Comparison of ENCODE assay signal across 27 mouse cellular contexts in the genomic region with DNA sequence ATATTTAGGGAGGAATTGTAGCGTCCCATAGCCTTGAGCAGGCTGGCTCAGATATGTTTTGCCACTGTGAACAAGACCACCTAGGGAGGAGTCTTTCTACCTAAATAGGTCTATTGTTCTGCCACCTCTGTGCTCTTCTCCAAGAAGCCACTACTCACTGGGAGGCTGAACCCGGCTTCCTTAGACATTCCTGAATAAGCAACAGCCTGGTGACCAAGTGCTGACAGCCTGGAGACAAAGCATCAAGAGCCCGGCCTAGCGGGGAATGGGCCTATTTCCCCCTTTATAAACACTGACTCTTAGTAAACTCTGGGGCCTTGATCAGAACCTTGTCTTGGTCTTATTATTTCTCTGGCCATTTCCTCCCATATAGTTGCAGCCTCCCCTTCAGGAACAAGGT. TPM values are rescaled to one million over a fixed set of nuclear protein-coding genes. Genes with fewer than 3 reads are reported as not detected.
"Had no signal": no experiment of that assay in that cellular context is flagged by ENCODE, and none has a peak within 500 bp of the region (broad histone marks: within the 10 kb centered on the region; RNA-seq: fewer than 3 reads in every experiment).

No protein-coding gene starts in this region.

- H3K36me3 ChIP-seq: midbrain, embryonic 10.5 days; midbrain, embryonic 12.5 days; neural tube, embryonic 13.5 days; neural tube, embryonic 15.5 days had no signal

- H3K27me3 ChIP-seq: midbrain, embryonic 12.5 days; neural tube, embryonic 13.5 days; neural tube, embryonic 15.5 days had no signal

- H3K4me3 ChIP-seq: midbrain, embryonic 10.5 days; midbrain, embryonic 12.5 days; myocyte; neural tube, embryonic 13.5 days; neural tube, embryonic 15.5 days had no signal

- H3K27ac ChIP-seq: midbrain, embryonic 10.5 days; midbrain, embryonic 12.5 days; neural tube, embryonic 13.5 days; neural tube, embryonic 15.5 days had no signal

- DNase-seq: lung, embryonic 14.5 days; lung, postnatal 10 days; lung, postnatal 4 days; midbrain, embryonic 14.5 days; retina, postnatal 1 day; right cerebral cortex, adult 18-20 months; right cerebral cortex, postnatal 25 days; right cerebral cortex, postnatal 4 days; spleen, adult 18-20 months; thymus, adult 18-20 months; thymus, postnatal 25 days; thymus, postnatal 4 days had no signal

- H3K4me1 ChIP-seq: midbrain, embryonic 10.5 days; midbrain, embryonic 12.5 days; neural tube, embryonic 13.5 days; neural tube, embryonic 15.5 days had no signal

- H3K9me3 ChIP-seq: midbrain, embryonic 12.5 days; neural tube, embryonic 13.5 days; neural tube, embryonic 15.5 days had no signal

RNA-seq across cellular contexts. Expression of a gene that starts 19.3 kb away (rescaled TPM):
- total RNA-seq: megakaryocyte, adult 5-6 weeks; megakaryocyte-erythroid progenitor cell, adult 5-6 weeks had no signal
- polyA plus RNA-seq: lung, embryonic 14.5 days; lung, embryonic 16.5 days; midbrain, embryonic 10.5 days; midbrain, embryonic 12.5 days; midbrain, embryonic 14.5 days; midbrain, embryonic 16.5 days; myocyte; neural tube, embryonic 11.5 days; neural tube, embryonic 13.5 days; neural tube, embryonic 15.5 days; small intestine, adult 2 months; stomach, embryonic 14.5 days; stomach, embryonic 16.5 days; thymus, postnatal 0 days; urinary bladder, adult 2 months had no signal

RNA-seq across cellular contexts. Expression of a gene that starts 33.0 kb away (rescaled TPM):
- total RNA-seq: megakaryocyte, adult 5-6 weeks; megakaryocyte-erythroid progenitor cell, adult 5-6 weeks had no signal
- polyA plus RNA-seq: lung, embryonic 14.5 days; lung, embryonic 16.5 days; midbrain, embryonic 10.5 days; midbrain, embryonic 12.5 days; midbrain, embryonic 14.5 days; midbrain, embryonic 16.5 days; myocyte; neural tube, embryonic 11.5 days; neural tube, embryonic 13.5 days; neural tube, embryonic 15.5 days; small intestine, adult 2 months; stomach, embryonic 14.5 days; stomach, embryonic 16.5 days; thymus, postnatal 0 days; urinary bladder, adult 2 months had no signal

RNA-seq across cellular contexts. Expression of a gene that starts 49.6 kb away (rescaled TPM):
- total RNA-seq: megakaryocyte, adult 5-6 weeks; megakaryocyte-erythroid progenitor cell, adult 5-6 weeks had no signal
- polyA plus RNA-seq: lung, embryonic 14.5 days; lung, embryonic 16.5 days; midbrain, embryonic 10.5 days; midbrain, embryonic 12.5 days; midbrain, embryonic 14.5 days; midbrain, embryonic 16.5 days; neural tube, embryonic 11.5 days; neural tube, embryonic 13.5 days; neural tube, embryonic 15.5 days; small intestine, adult 2 months; stomach, embryonic 14.5 days; stomach, embryonic 16.5 days; thymus, postnatal 0 days; urinary bladder, adult 2 months had no signal
